Mouse (Mus musculus) stomach, embryonic 16.5 days (tissue): ENCODE results near the gene Cep112. TPM values are rescaled to one million over a fixed set of nuclear protein-coding genes. Genes with fewer than 3 reads are reported as not detected.
"Not testable (repeated sequence)": the region's sequence is repeated elsewhere in the genome, so short reads cannot be mapped to it uniquely, and the experiment has no call there.

Source experiments
- ATAC-seq: fragments of 200-750 bp; cut with Nextera tagmentation; 2 replicates; pipeline ENCODE4 v1.8.0; 2017; ENCODE audit warnings: moderate number of reproducible peaks, moderate TSS enrichment; ENCODE audit not compliant: insufficient read depth, low FRiP score
- H3K27ac ChIP-seq: fragments of 300-500 bp; sonication (generic); 2 replicates; pipeline ENCODE4 v1.5.1; 2014; ENCODE audit warnings: low read length
- H3K27me3 ChIP-seq: fragments of 300-500 bp; sonication (generic); 2 replicates; pipeline ENCODE4 v1.6.1; 2014; ENCODE audit warnings: low read length, control low read depth, mixed read lengths; ENCODE audit not compliant: control insufficient read depth, insufficient read depth
- H3K36me3 ChIP-seq: fragments of 300-500 bp; sonication (generic); 2 replicates; pipeline ENCODE4 v1.6.1; 2014; ENCODE audit warnings: low read length; ENCODE audit not compliant: control insufficient read depth, insufficient read depth
- H3K4me1 ChIP-seq: fragments of 300-500 bp; sonication (generic); 2 replicates; pipeline ENCODE4 v1.6.1; 2014; ENCODE audit warnings: low read length, control low read depth, mixed read lengths; ENCODE audit not compliant: control insufficient read depth, insufficient read depth
- H3K4me2 ChIP-seq: fragments of 300-500 bp; sonication (generic); 2 replicates; pipeline ENCODE4 v1.6.1; 2014; ENCODE audit warnings: low read depth, low read length, mixed read lengths
- H3K4me3 ChIP-seq: fragments of 300-500 bp; sonication (generic); replicated peaks from 2 replicates; pipeline ENCODE4 v1.5.1; 2014; ENCODE audit warnings: mild to moderate bottlenecking, low read length
- H3K9ac ChIP-seq: fragments of 300-500 bp; sonication (generic); 2 replicates; pipeline ENCODE4 v1.6.1; 2014; ENCODE audit warnings: low read length
- H3K9me3 ChIP-seq: fragments of 300-500 bp; sonication (generic); replicated peaks from 2 replicates; pipeline ENCODE4 v1.6.1; 2016; ENCODE audit warnings: low read length, control low read depth; ENCODE audit not compliant: control insufficient read depth
- WGBS: fragments of 180-500 bp; shearing (Covaris S2); extraction: QIAGEN DNeasy Blood & Tissue Kit; methylation state at CpG from one replicate; pipeline ENCODE4 v1.1.7; 2014; 5-methylcytosine and 5-hydroxymethylcytosine counted together
- polyA plus RNA-seq: library from polyadenylated mRNA; unstranded; fragments of >200 nt; fragmentation: Nextera tagmentation; extraction: Ambion mirVana; gene quantifications from 2 replicates; pipeline ENCODE4 v1.2.1, GENCODE M21; 2015

The Cep112 gene
- polyA plus RNA-seq, 1 experiment from 2014 or later, result 9.9 TPM

GRCm38 (mm10) chr11:108858339-108858804, 433.4 kb downstream of the Cep112 start:
- no peaks in the 10 kb centered on the region for H3K36me3 ChIP-seq
- H3K9ac ChIP-seq, result no peak overlapping the region
- no peaks in the 10 kb centered on the region for H3K9me3 ChIP-seq
- H3K27ac ChIP-seq, result no peak overlapping the region
- no peak overlapping the region for H3K4me2 ChIP-seq
- peaks cover 7% of the 10 kb centered on the region for H3K4me1 ChIP-seq
- no peak overlapping the region for H3K4me3 ChIP-seq
- 56% methylated on average over 3 of the region's 3 CpGs for WGBS
- no peaks in the 10 kb centered on the region for H3K27me3 ChIP-seq
- ATAC-seq, result no peak; the same call in 1 of the 2 replicates

- Histone ChIP-seq H3K36me3 (no peaks in the 10 kb centered on the region), H3K9ac (no peak overlapping the region), H3K4me1 (peaks cover 7% of the 10 kb centered on the region), H3K9me3 (no peaks in the 10 kb centered on the region), H3K27ac (no peak overlapping the region), H3K4me2 (no peak overlapping the region), H3K27me3 (no peaks in the 10 kb centered on the region), H3K4me3 (no peak overlapping the region)
- WGBS, result 84% methylated on average over 6 of the region's 6 CpGs
- ATAC-seq, result no peak
Measured at GRCm38 (mm10) chr11:108858846-108859245, 433.9 kb downstream of the Cep112 start.

GRCm38 (mm10) chr11:108862360-108862759, 437.4 kb downstream of the Cep112 start:
- WGBS, result 73% methylated on average over 6 of the region's 6 CpGs
- Histone ChIP-seq H3K36me3 (no peaks in the 10 kb centered on the region), H3K9ac (no peak overlapping the region), H3K27ac (no peak overlapping the region), H3K4me1 (peaks cover 7% of the 10 kb centered on the region), H3K4me3 (no peak overlapping the region), H3K27me3 (no peaks in the 10 kb centered on the region), H3K4me2 (no peak overlapping the region), H3K9me3 (no peaks in the 10 kb centered on the region)
- no peak for ATAC-seq

- no peaks in the 10 kb centered on the region for H3K36me3 ChIP-seq
- H3K4me1 ChIP-seq, result no peaks in the 10 kb centered on the region
- 41% methylated on average over 8 of the region's 8 CpGs for WGBS
- H3K9ac ChIP-seq, result no peak overlapping the region
- ATAC-seq, result no peak
- H3K27me3 ChIP-seq, result no peaks in the 10 kb centered on the region
- no peak overlapping the region for H3K27ac ChIP-seq
- H3K4me3 ChIP-seq, result no peak overlapping the region
- no peak overlapping the region for H3K4me2 ChIP-seq
- no peaks in the 10 kb centered on the region for H3K9me3 ChIP-seq
Measured at GRCm38 (mm10) chr11:108865746-108866145, 440.8 kb downstream of the Cep112 start.

GRCm38 (mm10) chr11:108867538-108867937, 442.5 kb downstream of the Cep112 start:
- WGBS, result 51% methylated on average over 6 of the region's 6 CpGs
- no peak overlapping the region for H3K9ac ChIP-seq
- H3K4me3 ChIP-seq, result no peak overlapping the region
- H3K9me3 ChIP-seq, result no peaks in the 10 kb centered on the region
- no peak overlapping the region for H3K27ac ChIP-seq
- no peak overlapping the region for H3K4me2 ChIP-seq
- no peak for ATAC-seq
- no peaks in the 10 kb centered on the region for H3K27me3 ChIP-seq
- H3K4me1 ChIP-seq, result no peaks in the 10 kb centered on the region
- H3K36me3 ChIP-seq, result no peaks in the 10 kb centered on the region

GRCm38 (mm10) chr11:108871284-108871683, 446.3 kb downstream of the Cep112 start:
- not testable (repeated sequence) for H3K4me2 ChIP-seq, H3K36me3 ChIP-seq, H3K4me3 ChIP-seq, H3K27ac ChIP-seq, H3K9ac ChIP-seq, H3K4me1 ChIP-seq, H3K27me3 ChIP-seq, ATAC-seq, H3K9me3 ChIP-seq
- 87% methylated on average over 1 of the region's 1 CpGs for WGBS

GRCm38 (mm10) chr11:108871748-108872147, 446.8 kb downstream of the Cep112 start:
- H3K27me3 ChIP-seq, result no peaks in the 10 kb centered on the region
- H3K4me2 ChIP-seq, result no peak overlapping the region
- H3K9ac ChIP-seq, result no peak overlapping the region
- H3K4me3 ChIP-seq, result no peak overlapping the region
- 87% methylated on average over 3 of the region's 3 CpGs for WGBS
- ATAC-seq, result no peak
- no peak overlapping the region for H3K27ac ChIP-seq
- no peaks in the 10 kb centered on the region for H3K9me3 ChIP-seq
- H3K36me3 ChIP-seq, result no peaks in the 10 kb centered on the region
- 0 out of 2 replicates have a peak, but pooled peaks cover 1% of the 10 kb centered on the region for H3K4me1 ChIP-seq

- Histone ChIP-seq H3K4me2 (no peak overlapping the region), H3K27me3 (no peaks in the 10 kb centered on the region), H3K27ac (no peak overlapping the region), H3K9me3 (no peaks in the 10 kb centered on the region), H3K4me1 (0 out of 2 replicates have a peak, but pooled peaks cover 6% of the 10 kb centered on the region), H3K36me3 (no peaks in the 10 kb centered on the region), H3K9ac (no peak overlapping the region), H3K4me3 (no peak overlapping the region)
- 38% methylated on average over 7 of the region's 7 CpGs for WGBS
- ATAC-seq, result no peak
Measured at GRCm38 (mm10) chr11:108876633-108877205, 451.7 kb downstream of the Cep112 start.

- Histone ChIP-seq H3K27me3 (no peaks in the 10 kb centered on the region), H3K36me3 (no peaks in the 10 kb centered on the region), H3K9me3 (no peaks in the 10 kb centered on the region), H3K4me3 (no peak overlapping the region), H3K4me2 (no peak overlapping the region), H3K9ac (no peak overlapping the region), H3K27ac (no peak overlapping the region), H3K4me1 (0 out of 2 replicates have a peak, but pooled peaks cover 6% of the 10 kb centered on the region)
- WGBS, result 66% methylated on average over 5 of the region's 5 CpGs
- ATAC-seq, result no peak
Measured at GRCm38 (mm10) chr11:108877520-108877919, 452.5 kb downstream of the Cep112 start.
